Mouse (Mus musculus): ENCODE measurements at regions not wholly inside any gene's neighbourhood (a gene's known extent, or its start where the extent isn't known, plus 50 kb on each side); places are given as distances from the start of the nearest gene placed in this dataset.

GRCm38 (mm10) chr12:16146919-16147318, 330.2 kb upstream of the Trib2 start:
- Histone ChIP-seq H3K4me3 (replicated peaks; ENCODE audit: low read length) (no peak overlapping the region), H3K9me3 (ENCODE audit: low read length) (peaks cover 5% of the 10 kb centered on the region; the same call in 1 of the 2 replicates), H3K27me3 (ENCODE audit: insufficient read depth, low read length) (no peaks in the 10 kb centered on the region), H3K36me3 (ENCODE audit: insufficient read depth, low read length) (no peaks in the 10 kb centered on the region), H3K4me1 (replicated peaks; ENCODE audit: low read depth, low read length) (peaks cover under 1% of the 10 kb centered on the region)
- no peak for TF ChIP-seq POU5F1 (IDR thresholded peaks at IDR 0.05; ENCODE audit: borderline replicate concordance, low read length)
- no peak for TF ChIP-seq NANOG (IDR thresholded peaks at IDR 0.05; ENCODE audit: borderline replicate concordance, low read length)
- TF ChIP-seq CTCF (conservative IDR thresholded peaks at IDR 0.05; ENCODE audit: low read length), result no peak

GRCm38 (mm10) chr12:16145621-16146020, 328.9 kb upstream of the Trib2 start:
- TF ChIP-seq NANOG (IDR thresholded peaks at IDR 0.05; ENCODE audit: borderline replicate concordance, low read length) (no peak), POU5F1 (IDR thresholded peaks at IDR 0.05; ENCODE audit: borderline replicate concordance, low read length) (no peak), CTCF (conservative IDR thresholded peaks at IDR 0.05; ENCODE audit: low read length) (no peak)
- Histone ChIP-seq H3K4me3 (replicated peaks; ENCODE audit: low read length) (no peak overlapping the region), H3K4me1 (replicated peaks; ENCODE audit: low read depth, low read length) (peaks cover 4% of the 10 kb centered on the region), H3K36me3 (ENCODE audit: insufficient read depth, low read length) (no peaks in the 10 kb centered on the region), H3K9me3 (ENCODE audit: low read length) (peaks cover 5% of the 10 kb centered on the region; the same call in 1 of the 2 replicates), H3K27me3 (ENCODE audit: insufficient read depth, low read length) (no peaks in the 10 kb centered on the region)

DNA sequence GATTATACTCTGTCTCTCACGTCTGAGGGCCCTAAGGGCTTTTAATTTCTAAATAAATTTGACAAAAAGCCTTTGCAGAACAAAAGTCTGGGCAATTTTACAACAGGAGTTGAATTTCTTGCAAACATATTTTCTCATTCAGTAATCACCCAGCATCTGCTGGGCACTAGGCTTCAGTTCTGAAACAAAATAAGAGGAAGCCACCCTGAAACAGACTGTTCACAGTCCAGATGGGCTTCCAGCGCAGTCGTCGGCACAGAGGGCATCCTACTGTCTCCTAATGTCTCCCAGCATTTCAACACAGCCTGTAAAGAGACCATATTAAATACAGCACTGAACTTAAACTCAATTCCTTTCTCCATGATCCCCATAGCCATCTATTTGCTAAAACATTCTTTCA, 324.5 kb upstream of the Trib2 start:
- TF ChIP-seq CTCF (conservative IDR thresholded peaks at IDR 0.05; ENCODE audit: low read length), result no peak
- no peak for TF ChIP-seq NANOG (IDR thresholded peaks at IDR 0.05; ENCODE audit: borderline replicate concordance, low read length)
- no peak for TF ChIP-seq POU5F1 (IDR thresholded peaks at IDR 0.05; ENCODE audit: borderline replicate concordance, low read length)
- H3K4me1 ChIP-seq (replicated peaks; ENCODE audit: low read depth, low read length), result peaks cover 19% of the 10 kb centered on the region
- H3K27me3 ChIP-seq (ENCODE audit: insufficient read depth, low read length), result no peaks in the 10 kb centered on the region
- no peaks in the 10 kb centered on the region for H3K36me3 ChIP-seq (ENCODE audit: insufficient read depth, low read length)
- no peaks in the 10 kb centered on the region for H3K9me3 ChIP-seq (ENCODE audit: low read length)
- H3K4me3 ChIP-seq (replicated peaks; ENCODE audit: low read length), result no peak overlapping the region

DNA sequence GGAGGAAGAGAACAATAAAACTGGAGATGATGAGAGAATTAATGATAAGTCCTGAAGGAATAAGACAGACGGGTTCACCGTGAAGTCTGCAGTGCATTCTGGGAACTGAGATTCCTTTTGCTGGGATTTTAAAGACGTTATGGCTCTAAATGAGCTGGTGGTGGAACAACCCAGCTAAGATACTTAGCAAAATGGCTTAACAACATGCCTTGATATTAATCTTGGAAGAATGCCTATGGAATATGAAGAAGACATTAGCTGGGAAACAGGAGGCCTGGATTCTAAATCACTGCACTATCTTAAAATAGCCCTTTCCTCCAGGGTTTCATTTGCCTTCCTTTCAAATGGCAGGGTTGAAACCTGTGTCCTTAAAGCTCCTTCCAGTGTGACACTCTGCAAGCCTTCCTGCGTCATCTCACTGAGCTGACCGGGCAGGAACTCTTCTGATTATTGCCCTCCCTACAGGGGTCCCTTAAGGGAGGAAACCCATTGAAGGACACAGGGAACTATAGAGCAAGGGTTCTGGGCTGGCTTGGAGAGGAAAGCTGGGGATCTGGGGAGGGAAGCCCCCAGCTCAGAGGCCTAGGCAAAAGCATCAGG, 323.9 kb upstream of the Trib2 start:
- Histone ChIP-seq H3K27me3 (ENCODE audit: insufficient read depth, low read length) (no peaks in the 10 kb centered on the region), H3K9me3 (ENCODE audit: low read length) (no peaks in the 10 kb centered on the region), H3K4me1 (replicated peaks; ENCODE audit: low read depth, low read length) (peaks cover 25% of the 10 kb centered on the region), H3K4me3 (replicated peaks; ENCODE audit: low read length) (no peak overlapping the region), H3K36me3 (ENCODE audit: insufficient read depth, low read length) (no peaks in the 10 kb centered on the region)
- TF ChIP-seq CTCF (conservative IDR thresholded peaks at IDR 0.05; ENCODE audit: low read length) (no peak), POU5F1 (IDR thresholded peaks at IDR 0.05; ENCODE audit: borderline replicate concordance, low read length) (no peak)

GRCm38 (mm10) chr12:16139152-16139551, 322.4 kb upstream of the Trib2 start:
- no peak for TF ChIP-seq CTCF (conservative IDR thresholded peaks at IDR 0.05; ENCODE audit: low read length)
- TF ChIP-seq POU5F1 (IDR thresholded peaks at IDR 0.05; ENCODE audit: borderline replicate concordance, low read length), result no peak
- TF ChIP-seq NANOG (IDR thresholded peaks at IDR 0.05; ENCODE audit: borderline replicate concordance, low read length), result no peak
- no peaks in the 10 kb centered on the region for H3K9me3 ChIP-seq (ENCODE audit: low read length)
- H3K36me3 ChIP-seq (ENCODE audit: insufficient read depth, low read length), result no peaks in the 10 kb centered on the region
- H3K4me1 ChIP-seq (replicated peaks; ENCODE audit: low read depth, low read length), result peaks cover 28% of the 10 kb centered on the region
- H3K4me3 ChIP-seq (replicated peaks; ENCODE audit: low read length), result no peak overlapping the region
- no peaks in the 10 kb centered on the region for H3K27me3 ChIP-seq (ENCODE audit: insufficient read depth, low read length)

DNA sequence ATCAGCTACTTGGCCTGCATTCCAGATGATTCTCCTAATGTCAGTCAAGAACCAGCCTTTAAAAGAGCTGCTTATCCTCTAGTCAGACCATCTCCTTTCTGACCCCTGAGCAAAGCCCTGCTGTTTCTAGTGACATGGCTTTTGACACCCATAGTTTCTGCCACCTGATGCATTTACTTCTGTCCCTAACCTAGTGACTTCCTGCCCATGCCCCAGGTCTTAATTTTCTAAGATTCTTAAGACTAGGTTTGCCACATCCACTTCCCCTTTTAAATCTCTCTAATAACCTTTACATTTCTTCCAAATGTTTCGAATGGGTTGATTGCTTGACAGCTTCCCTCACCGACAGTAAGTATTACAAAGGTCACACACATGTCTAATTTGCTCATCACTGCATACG, 321.1 kb upstream of the Trib2 start:
- peaks cover 28% of the 10 kb centered on the region for H3K4me1 ChIP-seq (replicated peaks; ENCODE audit: low read depth, low read length)
- H3K9me3 ChIP-seq (ENCODE audit: low read length), result peaks cover 7% of the 10 kb centered on the region
- TF ChIP-seq CTCF (conservative IDR thresholded peaks at IDR 0.05; ENCODE audit: low read length), result no peak
- no peak for TF ChIP-seq NANOG (IDR thresholded peaks at IDR 0.05; ENCODE audit: borderline replicate concordance, low read length)
- TF ChIP-seq POU5F1 (IDR thresholded peaks at IDR 0.05; ENCODE audit: borderline replicate concordance, low read length), result no peak
- H3K4me3 ChIP-seq (replicated peaks; ENCODE audit: low read length), result no peak overlapping the region
- no peaks in the 10 kb centered on the region for H3K27me3 ChIP-seq (ENCODE audit: insufficient read depth, low read length)
- no peaks in the 10 kb centered on the region for H3K36me3 ChIP-seq (ENCODE audit: insufficient read depth, low read length)

DNA sequence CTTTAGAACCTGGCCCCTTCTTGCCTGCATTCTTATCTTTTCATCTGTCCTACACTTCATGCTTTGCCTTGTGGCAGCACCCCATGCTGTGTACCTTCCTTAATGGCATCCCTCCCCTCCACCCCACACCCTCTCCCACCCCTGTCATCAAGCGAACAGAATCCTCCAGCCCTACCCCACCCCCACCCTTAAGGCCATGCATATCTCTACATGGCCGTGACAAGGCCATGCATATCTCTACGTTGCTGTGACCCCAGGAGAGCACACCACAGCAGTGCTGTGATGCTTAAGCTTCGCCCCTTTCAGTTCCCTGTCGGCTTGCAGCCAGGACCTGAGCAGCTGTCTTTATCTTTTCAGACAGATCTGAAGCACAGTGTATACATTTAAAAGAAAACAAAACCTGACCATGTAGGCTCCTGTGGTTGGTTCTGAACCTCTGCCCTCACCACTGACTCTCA, 319.5 kb upstream of the Trib2 start:
- Histone ChIP-seq H3K4me1 (replicated peaks; ENCODE audit: low read depth, low read length) (peaks cover 36% of the 10 kb centered on the region), H3K27me3 (ENCODE audit: insufficient read depth, low read length) (no peaks in the 10 kb centered on the region), H3K9me3 (ENCODE audit: low read length) (peaks cover 7% of the 10 kb centered on the region), H3K36me3 (ENCODE audit: insufficient read depth, low read length) (no peaks in the 10 kb centered on the region), H3K4me3 (replicated peaks; ENCODE audit: low read length) (no peak overlapping the region)
- TF ChIP-seq CTCF (conservative IDR thresholded peaks at IDR 0.05; ENCODE audit: low read length), result no peak
- no peak for TF ChIP-seq POU5F1 (IDR thresholded peaks at IDR 0.05; ENCODE audit: borderline replicate concordance, low read length)
- TF ChIP-seq NANOG (IDR thresholded peaks at IDR 0.05; ENCODE audit: borderline replicate concordance, low read length), result no peak

DNA sequence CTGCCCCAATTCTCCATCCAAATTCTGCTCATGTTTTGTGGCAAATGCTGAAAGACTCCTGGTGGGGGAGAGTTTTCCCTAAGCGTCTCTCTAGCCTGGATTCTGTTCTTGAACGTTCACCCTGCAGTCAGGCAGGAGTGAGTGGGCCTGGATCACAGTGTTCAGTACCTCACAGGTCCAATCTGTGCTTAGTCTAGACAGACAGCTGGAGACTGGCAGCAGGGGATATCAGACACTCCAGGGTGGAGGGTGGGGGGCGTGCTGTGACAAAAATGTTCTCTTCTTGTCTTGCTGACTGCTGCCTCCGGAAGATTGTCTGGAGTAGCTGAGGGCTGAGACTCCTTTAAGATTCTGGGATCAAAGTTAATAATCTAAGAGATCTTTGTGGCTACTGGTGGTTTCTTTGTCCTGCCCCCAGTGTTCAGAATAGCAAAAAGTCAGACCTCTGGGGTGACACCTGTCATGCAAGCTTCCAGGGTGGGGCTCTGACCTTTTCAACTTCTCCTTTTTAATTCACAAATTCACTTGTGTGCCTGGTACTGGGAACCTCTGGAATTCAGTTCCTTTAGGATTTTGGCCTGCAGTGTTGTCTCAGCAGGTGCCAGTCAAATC, 319.0 kb upstream of the Trib2 start:
- no peak overlapping the region for H3K4me3 ChIP-seq (replicated peaks; ENCODE audit: low read length)
- H3K36me3 ChIP-seq (ENCODE audit: insufficient read depth, low read length), result no peaks in the 10 kb centered on the region
- H3K27me3 ChIP-seq (ENCODE audit: insufficient read depth, low read length), result no peaks in the 10 kb centered on the region
- peaks cover 38% of the 10 kb centered on the region for H3K4me1 ChIP-seq (replicated peaks; ENCODE audit: low read depth, low read length)
- TF ChIP-seq CTCF (conservative IDR thresholded peaks at IDR 0.05; ENCODE audit: low read length) (no peak), NANOG (IDR thresholded peaks at IDR 0.05; ENCODE audit: borderline replicate concordance, low read length) (no peak), POU5F1 (IDR thresholded peaks at IDR 0.05; ENCODE audit: borderline replicate concordance, low read length) (no peak)
- H3K9me3 ChIP-seq (ENCODE audit: low read length), result peaks cover 7% of the 10 kb centered on the region
